Mouse (Mus musculus) stomach, embryonic 16.5 days (tissue): ENCODE results near the gene Zfp420. TPM values are rescaled to one million over a fixed set of nuclear protein-coding genes. Genes with fewer than 3 reads are reported as not detected.

ENCODE experiments used
- ATAC-seq: fragments of 200-750 bp; cut with Nextera tagmentation; 2 replicates; pipeline ENCODE4 v1.8.0; 2017; ENCODE audit warnings: moderate number of reproducible peaks, moderate TSS enrichment; ENCODE audit not compliant: insufficient read depth, low FRiP score
- H3K27ac ChIP-seq: fragments of 300-500 bp; sonication (generic); 2 replicates; pipeline ENCODE4 v1.5.1; 2014; ENCODE audit warnings: low read length
- H3K27me3 ChIP-seq: fragments of 300-500 bp; sonication (generic); 2 replicates; pipeline ENCODE4 v1.6.1; 2014; ENCODE audit warnings: low read length, control low read depth, mixed read lengths; ENCODE audit not compliant: control insufficient read depth, insufficient read depth
- H3K36me3 ChIP-seq: fragments of 300-500 bp; sonication (generic); 2 replicates; pipeline ENCODE4 v1.6.1; 2014; ENCODE audit warnings: low read length; ENCODE audit not compliant: control insufficient read depth, insufficient read depth
- H3K4me1 ChIP-seq: fragments of 300-500 bp; sonication (generic); 2 replicates; pipeline ENCODE4 v1.6.1; 2014; ENCODE audit warnings: low read length, control low read depth, mixed read lengths; ENCODE audit not compliant: control insufficient read depth, insufficient read depth
- H3K4me2 ChIP-seq: fragments of 300-500 bp; sonication (generic); 2 replicates; pipeline ENCODE4 v1.6.1; 2014; ENCODE audit warnings: low read depth, low read length, mixed read lengths
- H3K4me3 ChIP-seq: fragments of 300-500 bp; sonication (generic); replicated peaks from 2 replicates; pipeline ENCODE4 v1.5.1; 2014; ENCODE audit warnings: mild to moderate bottlenecking, low read length
- H3K9ac ChIP-seq: fragments of 300-500 bp; sonication (generic); 2 replicates; pipeline ENCODE4 v1.6.1; 2014; ENCODE audit warnings: low read length
- H3K9me3 ChIP-seq: fragments of 300-500 bp; sonication (generic); replicated peaks from 2 replicates; pipeline ENCODE4 v1.6.1; 2016; ENCODE audit warnings: low read length, control low read depth; ENCODE audit not compliant: control insufficient read depth
- WGBS: fragments of 180-500 bp; shearing (Covaris S2); extraction: QIAGEN DNeasy Blood & Tissue Kit; methylation state at CpG from one replicate; pipeline ENCODE4 v1.1.7; 2014; 5-methylcytosine and 5-hydroxymethylcytosine counted together
- polyA plus RNA-seq: library from polyadenylated mRNA; unstranded; fragments of >200 nt; fragmentation: Nextera tagmentation; extraction: Ambion mirVana; gene quantifications from 2 replicates; pipeline ENCODE4 v1.2.1, GENCODE M21; 2015

The Zfp420 gene
- polyA plus RNA-seq, 1 experiment from 2014 or later, result 7.1 TPM

DNA sequence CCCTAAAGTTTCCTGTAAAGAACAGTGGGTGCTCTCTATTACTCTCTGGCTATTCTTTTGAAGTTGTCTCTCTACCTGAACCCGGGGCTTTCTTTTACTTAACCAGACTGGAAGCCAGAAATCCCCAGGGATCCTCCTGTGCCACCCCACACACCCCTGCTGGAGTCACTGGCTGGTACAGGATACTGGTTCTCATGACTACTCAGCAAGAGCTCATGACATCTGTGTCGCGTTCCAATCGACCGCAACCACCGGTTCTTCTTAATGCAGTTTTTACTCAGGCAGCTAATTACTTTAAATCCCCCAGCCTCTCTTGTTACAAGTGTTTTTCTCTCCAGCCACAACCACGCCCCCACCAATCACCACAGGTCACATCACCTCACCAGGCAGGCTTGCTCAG is 20.3 kb downstream of the Zfp420 start:
- Histone ChIP-seq H3K4me3 (no peak overlapping the region), H3K4me2 (no peak overlapping the region), H3K9me3 (peaks cover 14% of the 10 kb centered on the region), H3K4me1 (no peaks in the 10 kb centered on the region), H3K36me3 (peaks cover 11% of the 10 kb centered on the region), H3K27me3 (no peaks in the 10 kb centered on the region), H3K27ac (no peak overlapping the region), H3K9ac (no peak overlapping the region)
- 68% methylated on average over 7 of the region's 7 CpGs for WGBS
- ATAC-seq, result no peak

DNA sequence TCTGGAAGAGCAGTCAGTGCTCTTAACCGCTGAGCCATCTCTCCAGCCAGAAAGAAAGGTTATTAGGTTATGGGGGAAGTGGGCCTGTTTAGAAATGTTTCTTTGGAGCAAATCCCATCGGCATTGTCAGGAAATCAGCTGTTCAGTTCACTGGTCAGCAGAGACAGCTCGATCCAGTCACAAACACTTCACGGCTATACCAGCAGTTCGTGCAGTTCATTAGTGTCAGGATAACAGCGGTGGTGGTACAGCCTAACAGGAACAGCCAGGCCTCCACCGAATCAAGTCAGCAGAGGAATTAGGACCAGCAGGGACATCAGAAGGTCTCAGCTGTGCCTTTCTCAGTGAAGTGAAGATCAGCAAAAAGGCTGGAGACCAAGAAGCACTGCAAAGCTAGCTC is 21.1 kb downstream of the Zfp420 start:
- Histone ChIP-seq H3K9me3 (0 out of 2 replicates have a peak, but pooled peaks cover 6% of the 10 kb centered on the region), H3K4me2 (no peak overlapping the region), H3K4me1 (no peaks in the 10 kb centered on the region), H3K36me3 (peaks cover 3% of the 10 kb centered on the region; the same call in 1 of the 2 replicates), H3K27me3 (no peaks in the 10 kb centered on the region), H3K4me3 (no peak overlapping the region), H3K27ac (no peak overlapping the region), H3K9ac (no peak overlapping the region)
- 85% methylated on average over 7 of the region's 7 CpGs for WGBS
- ATAC-seq, result no peak

DNA sequence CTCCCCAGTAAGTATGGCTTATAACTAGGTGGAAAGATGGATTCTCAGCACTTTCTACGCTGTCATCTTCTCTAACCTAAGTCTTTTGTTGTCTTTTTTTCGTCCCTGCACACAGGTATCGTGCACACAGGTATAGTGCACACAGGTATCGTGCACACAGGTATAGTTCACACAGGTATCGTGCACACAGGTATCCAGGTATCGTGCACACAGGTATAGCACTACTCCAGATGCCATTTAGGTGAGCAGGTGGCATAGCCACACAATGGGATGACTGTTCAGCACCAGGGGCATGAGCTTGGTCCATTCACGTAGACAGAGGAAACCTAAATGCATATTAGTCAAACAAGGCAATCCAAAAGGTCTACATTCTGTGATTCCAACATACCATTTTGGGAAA is 30.7 kb downstream of the Zfp420 start:
- peaks cover 41% of the 10 kb centered on the region for H3K9me3 ChIP-seq
- H3K4me3 ChIP-seq, result no peak overlapping the region
- H3K27me3 ChIP-seq, result no peaks in the 10 kb centered on the region
- no peak overlapping the region for H3K9ac ChIP-seq
- no peaks in the 10 kb centered on the region for H3K4me1 ChIP-seq
- no peak overlapping the region for H3K4me2 ChIP-seq
- H3K27ac ChIP-seq, result no peak overlapping the region
- H3K36me3 ChIP-seq, result peaks cover 40% of the 10 kb centered on the region
- ATAC-seq, result no peak
- WGBS, result 95% methylated on average over 7 of the region's 7 CpGs

DNA sequence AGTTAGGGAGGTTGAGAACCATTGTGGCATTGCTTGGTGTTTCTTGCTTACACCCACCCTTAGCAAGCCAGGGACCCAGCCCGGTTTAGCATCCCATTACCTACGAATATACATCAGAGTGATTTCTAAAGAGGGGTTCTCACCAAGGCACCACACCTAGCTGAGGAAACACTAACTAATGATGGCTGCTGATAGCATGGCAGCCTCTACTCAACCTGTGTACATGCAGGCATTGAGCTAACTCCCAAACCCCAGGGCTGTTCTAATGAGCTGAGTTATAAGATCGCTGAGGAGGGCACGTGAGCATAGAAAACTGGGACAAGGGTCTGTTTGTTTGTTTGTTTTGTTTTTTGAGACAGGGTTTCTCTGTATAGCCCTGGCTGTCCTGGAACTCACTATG is 33.0 kb downstream of the Zfp420 start:
- WGBS, result 97% methylated on average over 4 of the region's 4 CpGs
- H3K36me3 ChIP-seq, result peaks cover 53% of the 10 kb centered on the region
- no peaks in the 10 kb centered on the region for H3K27me3 ChIP-seq
- H3K9ac ChIP-seq, result no peak overlapping the region
- no peak overlapping the region for H3K27ac ChIP-seq
- peaks cover 41% of the 10 kb centered on the region for H3K9me3 ChIP-seq
- ATAC-seq, result no peak
- H3K4me1 ChIP-seq, result no peaks in the 10 kb centered on the region
- no peak overlapping the region for H3K4me3 ChIP-seq
- no peak overlapping the region for H3K4me2 ChIP-seq

DNA sequence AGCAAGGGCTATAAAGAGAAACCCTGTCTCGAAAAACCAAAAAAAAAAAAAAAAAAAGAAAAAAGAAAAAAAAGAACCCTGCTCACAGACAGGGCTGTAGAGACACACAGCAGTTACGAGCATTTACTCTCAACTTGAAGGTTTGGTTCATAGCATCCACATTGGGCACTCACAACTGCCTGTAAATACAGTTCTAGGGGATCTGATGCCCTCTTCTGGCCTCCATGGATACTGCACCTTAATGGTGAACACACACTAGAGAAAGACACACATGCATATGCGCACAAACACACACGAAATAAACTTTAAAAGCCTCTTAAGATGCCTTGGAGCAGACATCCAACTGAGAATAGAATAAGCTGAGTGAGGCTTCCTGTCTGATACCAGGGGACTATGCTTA is 38.6 kb downstream of the Zfp420 start:
- H3K9me3 ChIP-seq, result peaks cover 35% of the 10 kb centered on the region
- ATAC-seq, result no peak
- no peak overlapping the region for H3K4me3 ChIP-seq
- H3K4me2 ChIP-seq, result no peak overlapping the region
- peaks cover 59% of the 10 kb centered on the region for H3K36me3 ChIP-seq
- 98% methylated on average over 4 of the region's 4 CpGs for WGBS
- H3K27ac ChIP-seq, result no peak overlapping the region
- no peaks in the 10 kb centered on the region for H3K4me1 ChIP-seq
- H3K27me3 ChIP-seq, result no peaks in the 10 kb centered on the region
- no peak overlapping the region for H3K9ac ChIP-seq

DNA sequence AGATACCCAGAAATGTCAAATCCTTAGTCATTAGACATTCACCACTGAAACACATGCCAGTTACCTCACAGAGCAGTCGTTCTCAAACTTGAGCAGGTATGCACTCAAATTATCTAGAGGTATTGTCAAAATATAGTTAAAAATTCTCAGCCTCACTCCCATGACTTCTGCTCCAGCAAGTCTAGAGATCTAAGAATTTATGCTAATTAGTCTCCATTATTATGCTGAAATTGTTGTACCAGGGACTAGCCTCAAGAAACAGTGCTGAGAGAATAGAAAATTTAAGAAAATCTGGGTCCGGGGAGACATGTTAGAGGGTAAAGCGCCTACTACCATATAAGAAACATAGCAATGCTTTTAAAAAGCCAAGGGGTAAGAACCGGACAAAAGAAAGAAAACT is 44.3 kb downstream of the Zfp420 start:
- Histone ChIP-seq H3K4me3 (no peak overlapping the region), H3K9me3 (no peaks in the 10 kb centered on the region), H3K27ac (no peak overlapping the region), H3K4me2 (no peak overlapping the region), H3K4me1 (no peaks in the 10 kb centered on the region), H3K36me3 (peaks cover 12% of the 10 kb centered on the region), H3K27me3 (no peaks in the 10 kb centered on the region), H3K9ac (no peak overlapping the region)
- ATAC-seq, result no peak
- 90% methylated on average over 4 of the region's 4 CpGs for WGBS

DNA sequence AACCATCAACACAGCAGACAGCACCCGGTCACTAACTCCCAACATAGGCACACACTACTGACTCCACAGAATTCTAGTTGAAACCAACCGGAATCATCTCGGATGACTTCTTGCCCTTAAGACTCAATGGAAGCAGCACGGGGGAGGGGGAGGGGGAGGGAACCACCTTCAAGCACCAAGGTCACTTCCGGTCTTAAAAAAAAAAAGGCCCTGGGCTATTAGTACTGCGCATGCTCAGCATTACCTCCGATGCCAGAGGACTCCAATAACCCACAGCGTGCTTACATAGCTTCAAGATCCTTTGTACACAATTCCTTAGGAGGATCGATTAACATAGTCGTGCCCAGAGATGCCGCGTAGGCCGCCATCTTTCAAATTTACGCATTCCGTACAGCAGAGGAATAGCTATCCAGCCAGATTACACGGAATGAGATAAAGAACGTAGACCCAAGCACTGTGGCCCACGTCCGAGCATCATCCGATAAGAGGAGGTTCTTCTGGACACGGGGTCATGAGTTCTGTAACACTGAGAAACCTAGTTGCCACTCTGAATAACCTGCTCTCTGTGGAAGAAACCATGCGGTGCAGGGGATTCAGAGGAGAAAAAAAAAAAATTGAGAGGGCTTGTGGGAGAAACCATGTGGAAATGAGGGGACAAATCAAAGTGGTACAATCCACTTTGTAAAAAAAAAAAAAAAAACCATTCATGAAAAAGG is 46.3 kb downstream of the Zfp420 start, which contains the start of gene Zfp27:
Gene Zfp27 (minus strand): TSS at position 607 of the 716 bp plus-strand sequence.
- under 1% methylated on average over 22 of the region's 22 CpGs for WGBS
- ATAC-seq, result peak; percentile 88
- no peaks in the 10 kb centered on the region for H3K9me3 ChIP-seq

DNA sequence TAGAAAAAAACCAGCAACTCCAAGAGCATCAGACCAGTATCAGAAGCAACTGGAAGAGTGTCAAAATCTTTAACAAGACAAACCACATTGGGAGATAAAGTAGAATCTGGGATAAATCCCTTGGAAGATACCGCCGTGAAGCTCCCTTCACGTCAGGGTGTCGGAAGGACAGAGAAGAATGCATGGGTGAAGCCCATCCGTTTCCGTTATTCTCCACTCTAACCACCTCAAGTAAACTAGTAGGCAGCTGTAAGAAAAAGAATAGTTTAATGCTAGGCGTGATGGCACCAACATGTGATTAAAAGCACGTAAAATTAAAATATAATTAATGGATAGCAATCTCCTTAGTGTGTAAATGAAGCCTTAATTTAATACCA is 46.9 kb downstream of the Zfp420 start:
- 22% methylated on average over 8 of the region's 8 CpGs for WGBS
- no peaks in the 10 kb centered on the region for H3K9me3 ChIP-seq
- H3K4me2 ChIP-seq, result peak overlapping the region; percentile 70
- no peaks in the 10 kb centered on the region for H3K27me3 ChIP-seq
- peak overlapping the region; percentile 77 for H3K4me3 ChIP-seq
- no peaks in the 10 kb centered on the region for H3K4me1 ChIP-seq
- no peaks in the 10 kb centered on the region for H3K36me3 ChIP-seq
- ATAC-seq, result no peak
- H3K27ac ChIP-seq, result peak overlapping the region; percentile 94
- peak overlapping the region; percentile 69; the same call in 1 of the 2 replicates for H3K9ac ChIP-seq

More for the DNA sequence above, 46.3 kb downstream of the Zfp420 start, which contains the start of gene Zfp27:
- no peaks in the 10 kb centered on the region for H3K4me1 ChIP-seq
- peak within 1 kb of the TSS; percentile 70 for H3K4me2 ChIP-seq
- H3K36me3 ChIP-seq, result no peaks in the 10 kb centered on the region
- H3K9ac ChIP-seq, result peak within 1 kb of the TSS; percentile 69
- H3K27ac ChIP-seq, result peak within 1 kb of the TSS; percentile 94
- peak within 1 kb of the TSS; percentile 77 for H3K4me3 ChIP-seq
- H3K27me3 ChIP-seq, result no peaks in the 10 kb centered on the region

DNA sequence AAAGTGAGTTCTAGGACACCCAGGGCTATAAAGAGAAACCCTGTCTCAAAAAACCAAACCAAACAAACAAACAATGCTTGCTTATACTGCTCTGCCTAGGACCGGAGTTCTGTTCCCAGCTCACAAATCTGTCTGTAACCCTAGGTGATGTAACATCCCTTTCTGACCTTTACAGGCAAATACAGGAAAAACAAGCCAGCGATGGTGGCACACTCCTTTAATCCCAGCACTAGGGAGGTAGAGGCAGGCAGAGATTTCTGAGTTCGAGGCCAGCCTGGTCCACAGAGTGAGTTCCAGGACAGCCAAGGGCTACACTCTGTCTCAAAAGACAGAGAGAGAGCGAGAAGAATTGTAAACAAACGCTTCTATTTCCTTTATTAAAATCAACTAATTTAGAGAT is 47.4 kb downstream of the Zfp420 start:
- Histone ChIP-seq H3K27ac (peak overlapping the region; percentile 94; the same call in 1 of the 2 replicates), H3K4me1 (no peaks in the 10 kb centered on the region), H3K4me2 (no peak overlapping the region), H3K36me3 (no peaks in the 10 kb centered on the region), H3K4me3 (no peak overlapping the region), H3K9me3 (no peaks in the 10 kb centered on the region), H3K27me3 (no peaks in the 10 kb centered on the region), H3K9ac (no peak overlapping the region)
- WGBS, result 83% methylated on average over 5 of the region's 5 CpGs
- ATAC-seq, result no peak
